Mouse (Mus musculus) large intestine, adult 2 months (tissue): ENCODE measurements around the gene Gm4779. TPM values are rescaled to one million over a fixed set of nuclear protein-coding genes. Genes with fewer than 3 reads are reported as not detected.
"Not testable (repeated sequence)": the region's sequence is repeated elsewhere in the genome, so short reads cannot be mapped to it uniquely, and the experiment has no call there.

Experiments used
- DNase-seq: peaks from one replicate; pipeline ENCODE4 v3.0.0-alpha.2; 2012; ENCODE audit warnings: low read depth, low spot score
- WGBS: fragments of 180-500 bp; shearing (Covaris S2); methylation state at CpG from one replicate; pipeline ENCODE4 v1.1.7; 2018; 5-methylcytosine and 5-hydroxymethylcytosine counted together
- polyA plus RNA-seq: library from polyadenylated mRNA; depleted of rRNA; stranded (reverse); fragments of >200 nt; gene quantifications from 2 replicates; pipeline ENCODE4 v1.2.3, GENCODE M21; 2012; rRNA removed

Gm4779 gene
- 0.08 TPM in 1 of 2 replicates, not detected in the other for polyA plus RNA-seq

DNA sequence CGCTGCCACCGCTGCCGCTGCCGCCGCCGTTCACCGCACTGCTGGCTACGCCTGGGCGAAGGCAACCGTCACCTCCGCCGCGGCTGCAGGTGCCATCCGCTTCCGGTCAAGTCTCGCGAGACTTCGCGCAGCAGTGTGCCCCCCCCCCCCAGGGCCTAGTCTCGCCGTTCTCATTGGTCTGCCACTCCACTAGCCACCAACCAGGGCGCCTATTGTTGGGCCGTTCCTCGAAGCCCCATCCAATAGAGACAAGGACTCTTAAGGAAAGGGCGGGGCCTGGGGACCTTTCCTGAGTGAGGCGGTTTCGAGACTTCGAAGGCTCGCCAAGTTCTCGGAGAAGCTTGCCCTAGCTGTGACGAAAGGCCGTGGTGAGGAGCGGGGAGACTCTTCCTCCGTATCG, at the start of gene Gm4779, which contains the start of gene 8030474K03Rik:
Gm4779 (minus strand) TSS at position 82 of the 400 bp plus-strand sequence.
8030474K03Rik (plus strand) TSS at position 315 of the 400 bp plus-strand sequence.
- 95% methylated on average over 35 of the region's 35 CpGs for WGBS
- DNase-seq = no peak

- DNase-seq = not testable (repeated sequence)
Observed at GRCm38 (mm10) chrX:101819980-101820379, 25.8 kb upstream of the Gm4779 start.

GRCm38 (mm10) chrX:101819163-101819562, 24.9 kb upstream of the Gm4779 start:
- 67% methylated on average over 1 of the region's 1 CpGs for WGBS
- no peak for DNase-seq

- DNase-seq = no peak
- 40% methylated on average over 3 of the region's 3 CpGs for WGBS
Observed at GRCm38 (mm10) chrX:101811750-101812149, 17.5 kb upstream of the Gm4779 start.

DNA sequence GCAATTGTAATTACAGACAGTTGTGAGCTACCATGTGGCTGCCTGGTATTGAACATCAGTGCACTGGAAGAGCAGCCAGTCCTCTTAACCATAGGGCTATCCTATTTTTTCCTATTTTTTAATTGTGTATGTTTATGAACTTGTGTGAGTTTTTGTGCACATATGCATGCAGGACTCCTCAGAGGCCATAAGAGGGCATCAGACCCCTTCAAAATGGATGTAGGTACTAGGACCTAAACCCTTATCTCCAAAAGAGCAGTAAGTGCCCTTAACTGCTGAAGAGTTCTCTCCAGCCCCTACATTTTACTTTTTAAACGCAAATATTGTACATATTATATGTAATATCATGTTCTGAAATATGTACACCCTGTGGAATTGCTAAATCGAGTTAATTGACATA, 11.3 kb upstream of the Gm4779 start:
- 37% methylated on average over 2 of the region's 2 CpGs for WGBS
- no peak for DNase-seq

DNA sequence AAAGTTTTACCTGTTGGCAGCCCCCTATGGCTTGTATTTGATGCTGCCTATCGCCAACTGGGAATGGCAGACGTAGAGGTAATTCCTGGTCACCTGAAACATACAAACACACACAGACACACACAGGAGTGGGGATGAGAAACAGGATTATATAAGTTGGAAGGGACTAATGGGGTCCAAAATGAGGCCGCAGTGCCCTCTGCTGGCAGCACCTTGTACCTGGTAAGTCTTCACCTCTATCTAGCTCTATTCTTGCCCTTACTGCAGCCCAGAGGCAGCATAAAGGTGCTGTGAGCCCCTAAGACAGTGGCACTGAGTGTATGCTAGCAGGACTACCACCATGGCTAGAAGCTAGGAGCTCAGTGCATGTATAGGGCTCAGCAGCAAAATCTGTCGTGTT, 2.7 kb downstream of the Gm4779 start:
- DNase-seq = no peak
- WGBS = 45% methylated on average over 4 of the region's 4 CpGs

- DNase-seq = peak; percentile 19
- 35% methylated on average over 5 of the region's 5 CpGs for WGBS
Observed at GRCm38 (mm10) chrX:101772035-101772434, 22.2 kb downstream of the Gm4779 start.

GRCm38 (mm10) chrX:101770307-101770706, 23.9 kb downstream of the Gm4779 start:
- DNase-seq = no peak

DNA sequence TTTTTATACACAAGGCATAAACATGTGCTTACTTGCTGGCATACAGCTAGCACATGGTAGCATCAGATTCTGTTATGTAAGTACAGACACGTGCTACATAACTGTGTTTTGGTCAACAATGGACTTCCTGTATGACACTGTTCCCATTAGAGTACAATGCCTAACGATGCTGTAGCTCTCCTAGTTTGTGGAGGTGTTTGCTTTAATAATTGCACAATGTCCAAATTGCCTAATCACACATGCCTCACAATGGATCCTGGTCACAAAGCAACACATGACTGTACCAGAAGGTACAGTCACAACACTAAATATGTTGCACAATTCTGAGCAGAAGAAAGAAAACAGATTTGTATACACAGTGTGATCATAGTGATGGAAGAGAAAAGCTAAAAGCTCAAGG, 24.7 kb downstream of the Gm4779 start:
- DNase-seq = no peak
- WGBS = 36% methylated on average over 2 of the region's 2 CpGs

More at GRCm38 (mm10) chrX:101770307-101770706, 23.9 kb downstream of the Gm4779 start:
- WGBS = 57% methylated on average over 3 of the region's 3 CpGs

GRCm38 (mm10) chrX:101767280-101767679, 26.9 kb downstream of the Gm4779 start:
- WGBS = 65% methylated on average over 7 of the region's 7 CpGs
- DNase-seq = no peak

GRCm38 (mm10) chrX:101765111-101765510, 29.1 kb downstream of the Gm4779 start:
- 75% methylated on average over 4 of the region's 4 CpGs for WGBS
- DNase-seq = no peak

DNA sequence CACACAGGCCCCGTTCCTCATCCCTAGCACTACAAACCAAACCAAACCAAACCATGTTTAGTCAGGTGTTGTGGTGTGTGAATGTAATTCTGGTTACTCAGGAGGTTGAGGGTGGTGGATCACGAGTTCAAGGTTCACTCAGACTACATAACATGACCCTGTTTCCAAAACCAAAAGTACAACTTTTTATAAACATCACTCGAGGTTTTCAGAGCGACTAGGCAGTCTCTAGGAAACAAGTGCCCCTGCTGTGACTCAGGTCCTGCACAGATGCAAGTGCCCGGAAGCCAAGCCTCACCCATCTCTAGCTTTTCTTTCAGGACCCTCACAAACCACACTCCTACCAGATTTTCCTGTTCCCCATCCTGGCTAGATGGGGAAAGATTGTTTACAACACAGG, 29.6 kb downstream of the Gm4779 start:
- no peak for DNase-seq
- WGBS = 52% methylated on average over 5 of the region's 5 CpGs

DNA sequence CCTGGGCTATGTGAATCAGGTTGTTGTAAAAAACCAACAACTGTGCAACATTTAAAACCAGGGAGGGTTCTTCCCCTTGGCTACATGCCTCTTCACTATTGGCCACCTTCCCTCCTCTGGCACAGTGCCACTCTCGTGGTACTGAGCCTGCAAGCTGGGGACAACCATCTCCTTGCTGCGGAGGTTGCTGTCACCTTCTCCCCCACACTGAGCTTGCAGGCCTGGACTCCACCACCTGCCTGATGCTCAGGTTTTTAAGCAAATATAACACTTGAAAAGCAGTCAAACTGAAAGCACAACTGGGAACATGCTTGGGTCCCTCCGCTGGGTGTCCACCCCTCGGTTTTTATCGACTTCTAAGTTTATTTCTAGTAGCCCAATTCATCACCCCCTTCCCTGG, 39.7 kb downstream of the Gm4779 start:
- DNase-seq = no peak
- 52% methylated on average over 5 of the region's 5 CpGs for WGBS

- 78% methylated on average over 4 of the region's 4 CpGs for WGBS
- DNase-seq = no peak
Observed at GRCm38 (mm10) chrX:101750144-101750543, 44.1 kb downstream of the Gm4779 start.

DNA sequence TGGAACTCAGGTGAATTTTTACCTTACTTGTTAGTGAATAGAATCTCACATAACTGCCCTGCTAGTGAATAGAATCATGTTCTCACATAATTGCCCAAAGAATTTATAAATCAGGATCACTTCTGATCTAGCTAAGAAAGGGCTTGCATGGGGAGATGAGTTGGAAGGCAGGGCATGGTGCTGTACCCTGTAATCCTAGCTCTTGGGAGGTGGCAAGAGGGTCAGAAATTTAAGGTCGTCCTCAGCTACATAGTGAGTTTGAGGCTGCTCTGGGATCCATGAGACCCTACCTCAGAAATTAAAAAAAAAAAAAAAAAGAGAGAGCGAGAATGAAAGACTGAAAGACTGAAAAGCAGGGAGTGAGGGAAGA, 53.2 kb downstream of the Gm4779 start:
- no peak for DNase-seq
- 85% methylated on average over 2 of the region's 2 CpGs for WGBS

DNA sequence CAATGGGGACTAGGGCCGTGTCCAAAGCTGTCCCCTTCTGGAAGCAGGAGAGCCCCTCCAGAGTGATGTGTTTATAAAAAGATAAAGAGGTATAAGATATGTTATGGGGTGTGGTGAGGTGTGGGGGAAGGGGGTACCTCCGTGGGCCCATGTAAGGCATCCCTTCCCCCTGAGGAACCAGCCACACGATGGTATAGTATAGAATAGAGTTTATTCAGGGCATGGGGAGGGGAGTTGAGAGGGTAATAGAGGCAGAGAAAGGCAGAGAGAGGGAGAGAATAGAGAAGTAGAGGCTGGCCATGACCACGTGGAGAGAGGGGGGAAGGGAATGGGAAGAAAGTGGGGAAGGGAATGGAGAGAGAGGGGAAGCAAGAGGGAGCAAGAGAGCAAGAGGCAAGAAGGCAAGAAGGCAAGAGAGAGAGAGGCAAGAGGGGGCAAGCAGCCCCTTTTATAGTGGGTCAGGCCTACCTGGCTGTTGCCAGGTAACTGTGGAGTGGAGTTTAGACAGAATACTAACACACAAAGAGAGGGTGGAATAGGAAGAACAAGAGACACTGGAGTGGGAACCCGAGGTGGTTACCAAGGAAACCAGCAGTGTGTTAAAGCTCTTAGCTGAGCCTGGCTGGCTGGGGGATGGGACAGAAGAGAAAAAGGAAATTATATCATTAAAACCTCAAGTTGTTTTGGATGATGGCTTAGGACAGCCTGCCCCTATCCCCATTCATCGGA, 53.7 kb downstream of the Gm4779 start:
- DNase-seq = no peak
- whole genome bisulfite sequencing = 50% methylated on average over 6 of the region's 6 CpGs

Other genes with a start within 250 kb of the Gm4779 start
- gene Ogt, start 154.4 kb downstream of the Gm4779 start, polyA plus RNA-seq = 29.8 and 77.5 TPM in 2 replicates
- gene Cxcr3, start 60.2 kb downstream of the Gm4779 start, polyA plus RNA-seq = 4.1 and 4.8 TPM in 2 replicates
- not detected in 2 replicates for gene 8030474K03Rik, start 233 bp upstream of the Gm4779 start, polyA plus RNA-seq
- 0.41 and 0.45 TPM in 2 replicates for gene Nhsl2, start 55.0 kb upstream of the Gm4779 start, polyA plus RNA-seq